Mouse (Mus musculus) gastrocnemius, postnatal 25 days (tissue): ENCODE measurements around the gene Map3k9. TPM values are rescaled to one million over a fixed set of nuclear protein-coding genes. Genes with fewer than 3 reads are reported as not detected.

Experiments
- DNase-seq: peaks from one replicate; pipeline ENCODE4 v3.0.0; 2022
- total RNA-seq, 2 experiments: library from RNA; stranded (reverse); gene quantifications; 1 replicate in 1 of 2; 2 replicates in 1 of 2; pipeline ENCODE4 v1.2.3; 2021

The Map3k9 gene
- total RNA-seq, 2 experiments from 2014 or later: 0.08 to 0.13 TPM

- DNase-seq: no peak
These were observed 2.3 kb upstream of the Map3k9 start for GRCm38 (mm10) chr12:81783301-81783700.

DNA sequence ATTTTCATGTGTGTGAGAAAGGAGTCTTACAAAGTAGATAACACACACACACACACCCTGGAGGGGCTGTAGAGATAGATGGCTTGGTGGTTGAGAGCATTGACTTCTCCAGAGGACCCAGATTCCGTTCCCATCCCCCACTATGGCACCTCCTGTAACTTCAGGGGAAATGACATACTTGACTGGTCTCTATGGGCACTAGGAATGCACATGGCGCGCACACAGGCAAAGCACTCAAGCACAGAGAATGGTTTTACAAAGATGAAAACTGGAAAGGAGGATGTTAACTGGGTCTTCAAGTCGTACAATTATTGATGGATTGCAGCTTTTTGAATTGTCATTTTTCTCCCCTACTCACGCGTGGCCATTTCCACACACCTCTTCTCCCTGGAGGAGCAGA, 1.6 kb upstream of the Map3k9 start:
- DNase-seq: no peak

DNA sequence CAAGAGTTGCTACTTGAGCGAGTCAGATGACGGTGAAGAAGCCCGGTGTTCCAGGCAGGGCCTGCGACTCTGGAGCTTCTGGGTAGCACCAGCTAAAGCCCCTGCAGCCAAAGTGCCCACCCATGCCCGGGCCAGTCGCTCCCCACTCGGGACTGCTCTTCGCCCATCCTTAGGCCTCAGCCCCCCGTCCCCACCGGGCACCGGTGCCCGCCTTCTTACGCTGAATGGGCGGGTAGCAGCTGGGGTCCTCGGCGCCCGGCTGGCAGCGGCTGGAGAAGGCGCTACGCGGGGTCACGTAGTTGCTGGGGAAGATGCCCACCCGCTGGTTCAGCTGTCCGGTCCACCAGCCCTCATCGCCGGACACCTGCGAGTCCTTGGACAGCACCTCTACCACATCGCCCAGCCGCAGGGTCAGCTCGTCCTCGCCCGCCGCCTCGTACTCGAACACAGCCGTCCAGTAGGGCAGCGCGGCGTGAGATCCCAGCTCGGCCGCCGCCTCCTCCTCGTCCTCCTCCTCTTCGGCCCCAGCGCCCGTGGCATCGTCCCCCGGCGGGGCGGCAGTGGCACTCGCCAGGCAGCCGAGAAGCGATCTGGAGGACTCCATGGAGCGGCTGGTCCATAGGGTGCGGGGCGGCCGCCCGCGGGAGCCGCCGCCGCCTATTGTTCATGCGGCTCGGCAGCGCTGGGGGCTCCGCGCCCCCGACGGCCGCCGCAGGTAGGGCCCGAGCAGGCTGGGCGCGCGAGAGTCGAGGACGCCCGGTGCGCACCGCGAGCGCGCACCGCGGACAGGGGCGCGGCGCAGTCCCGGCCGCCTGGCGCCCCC, 493 bp downstream of the Map3k9 start:
- no peak for DNase-seq

DNA sequence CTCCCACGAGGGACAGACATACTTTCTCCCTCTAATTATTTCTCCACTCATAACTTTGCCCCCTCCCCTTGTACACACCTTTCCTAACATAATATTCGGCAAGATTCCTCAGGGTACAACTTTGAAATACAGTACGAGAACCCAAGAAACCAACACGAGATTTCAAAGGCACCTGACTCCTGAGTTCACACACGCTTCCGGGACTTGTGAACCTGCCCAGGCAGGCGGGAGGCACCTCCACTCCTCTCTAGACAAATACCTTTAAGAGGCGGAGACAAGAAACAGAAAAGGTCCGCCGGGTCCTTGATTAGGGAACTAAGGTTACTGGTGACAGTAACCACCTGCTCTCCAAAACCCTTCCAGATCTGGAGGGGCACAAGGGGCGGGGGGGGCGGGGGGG, 1.1 kb downstream of the Map3k9 start:
- DNase-seq: no peak

DNA sequence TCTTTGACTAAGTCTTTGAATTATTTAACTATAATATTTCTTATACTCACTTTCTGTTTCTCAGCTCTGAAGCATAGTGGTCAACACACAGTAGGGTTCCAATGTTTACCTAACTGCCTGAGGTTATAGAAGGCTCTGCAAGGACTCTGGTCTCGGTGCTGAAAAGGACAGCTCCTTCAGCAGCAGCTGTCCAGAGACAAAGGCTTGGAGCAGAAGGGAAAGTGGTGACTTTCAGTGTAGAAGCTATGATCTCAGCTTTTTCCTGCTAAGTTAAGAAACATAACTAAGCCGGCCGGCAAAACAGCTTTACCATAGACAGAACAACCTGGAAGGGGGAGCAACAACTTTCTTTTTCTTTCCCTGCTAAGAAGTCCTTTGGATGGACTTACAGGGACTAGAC, 4.8 kb downstream of the Map3k9 start:
- DNase-seq: no peak

DNA sequence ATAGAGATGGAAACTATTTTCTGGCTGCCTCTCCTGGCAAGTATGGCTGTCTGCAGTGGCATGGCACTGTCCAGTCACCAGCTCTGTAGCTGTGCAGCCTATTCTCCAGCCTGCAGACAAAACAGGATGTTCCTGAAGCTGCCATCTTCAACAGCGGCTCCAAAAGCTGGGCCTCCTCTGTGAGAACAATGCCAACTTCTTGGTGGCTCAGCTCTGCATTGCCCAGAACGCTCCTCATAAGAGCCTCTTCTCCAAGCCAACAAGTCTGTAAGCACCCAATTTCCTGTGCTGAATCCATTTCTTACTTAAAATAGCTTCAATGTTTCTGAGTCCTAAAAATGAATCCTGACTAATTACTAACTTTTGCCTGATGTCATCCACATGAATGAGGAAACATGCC, 5.3 kb downstream of the Map3k9 start:
- DNase-seq: no peak

GRCm38 (mm10) chr12:81774186-81774585, 6.8 kb downstream of the Map3k9 start:
- DNase-seq: no peak

- no peak for DNase-seq
These were observed 11.5 kb downstream of the Map3k9 start for GRCm38 (mm10) chr12:81769458-81769857.

GRCm38 (mm10) chr12:81765386-81765785, 15.6 kb downstream of the Map3k9 start:
- no peak for DNase-seq

GRCm38 (mm10) chr12:81764370-81764769, 16.6 kb downstream of the Map3k9 start:
- no peak for DNase-seq

- no peak for DNase-seq
These were observed 26.3 kb downstream of the Map3k9 start for GRCm38 (mm10) chr12:81754651-81755050.

DNA sequence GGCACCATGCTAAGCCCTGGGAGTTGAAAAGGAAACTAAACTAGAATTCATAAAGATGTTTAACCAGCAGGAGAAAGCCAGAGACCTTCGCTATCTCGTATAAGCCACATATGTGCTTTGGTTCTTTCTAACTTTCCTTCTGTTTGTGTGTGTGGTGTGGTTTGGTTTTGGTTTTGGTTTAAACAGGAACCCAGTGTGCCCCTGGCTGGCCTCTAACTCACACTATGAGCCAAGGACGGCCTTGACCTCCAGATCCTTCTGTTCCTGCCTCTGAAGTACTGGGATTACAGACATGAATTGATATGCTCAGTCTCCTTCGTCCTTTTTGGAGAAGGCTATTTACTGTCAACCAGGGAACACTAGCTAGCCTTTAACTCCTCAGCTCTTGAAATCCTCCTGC, 29.9 kb downstream of the Map3k9 start:
- DNase-seq: no peak

DNA sequence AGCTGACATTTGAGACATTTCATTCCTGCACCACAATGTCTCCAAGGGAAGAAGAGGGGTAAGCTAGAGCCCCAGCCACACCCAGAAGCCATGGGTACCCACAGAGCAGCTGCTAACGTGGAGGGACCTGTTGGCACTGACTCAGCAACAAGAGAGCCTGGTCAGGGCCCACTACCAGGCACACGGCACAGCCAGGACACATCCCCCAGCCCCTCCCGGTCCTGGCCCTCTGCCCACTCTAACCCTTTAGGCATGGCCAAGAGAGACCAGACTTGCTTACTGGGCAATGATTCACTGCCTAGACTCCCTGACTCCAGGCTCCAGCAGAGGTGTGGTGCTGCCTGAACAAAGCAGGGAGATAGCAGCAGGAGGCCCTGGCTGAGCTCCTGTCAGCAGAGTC, 32.1 kb downstream of the Map3k9 start:
- DNase-seq: no peak

- DNase-seq: no peak
These were observed 32.9 kb downstream of the Map3k9 start for GRCm38 (mm10) chr12:81748021-81748576.

DNA sequence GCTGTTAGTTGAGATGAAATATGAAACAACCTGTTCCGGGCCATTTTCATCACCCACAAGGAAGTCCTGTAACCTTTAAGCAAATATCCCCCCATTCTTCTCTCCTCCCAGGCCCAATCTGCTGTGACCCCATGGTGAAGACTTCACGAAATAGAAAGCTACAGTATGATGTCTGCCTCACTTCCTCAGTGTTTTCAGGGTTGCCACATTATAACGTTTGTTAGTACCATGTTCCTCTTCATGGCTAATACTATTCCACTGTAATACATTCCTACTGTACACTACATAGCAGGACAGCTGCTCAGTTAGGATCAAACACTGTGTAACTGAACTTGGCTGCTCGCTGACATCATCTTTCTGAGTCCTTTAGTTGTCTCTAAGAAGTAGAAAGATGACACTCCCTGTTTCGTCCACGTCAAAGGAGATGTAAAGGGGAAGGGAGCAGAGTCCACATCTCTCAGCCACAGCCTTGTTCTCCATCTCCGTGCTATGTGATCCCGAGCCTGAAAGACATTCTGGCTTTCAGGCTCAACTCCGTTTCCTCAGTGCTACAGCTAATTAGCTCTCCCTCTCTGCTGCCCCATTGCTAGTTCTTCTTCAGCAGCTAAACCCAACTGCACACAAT, 34.5 kb downstream of the Map3k9 start:
- DNase-seq: no peak

DNA sequence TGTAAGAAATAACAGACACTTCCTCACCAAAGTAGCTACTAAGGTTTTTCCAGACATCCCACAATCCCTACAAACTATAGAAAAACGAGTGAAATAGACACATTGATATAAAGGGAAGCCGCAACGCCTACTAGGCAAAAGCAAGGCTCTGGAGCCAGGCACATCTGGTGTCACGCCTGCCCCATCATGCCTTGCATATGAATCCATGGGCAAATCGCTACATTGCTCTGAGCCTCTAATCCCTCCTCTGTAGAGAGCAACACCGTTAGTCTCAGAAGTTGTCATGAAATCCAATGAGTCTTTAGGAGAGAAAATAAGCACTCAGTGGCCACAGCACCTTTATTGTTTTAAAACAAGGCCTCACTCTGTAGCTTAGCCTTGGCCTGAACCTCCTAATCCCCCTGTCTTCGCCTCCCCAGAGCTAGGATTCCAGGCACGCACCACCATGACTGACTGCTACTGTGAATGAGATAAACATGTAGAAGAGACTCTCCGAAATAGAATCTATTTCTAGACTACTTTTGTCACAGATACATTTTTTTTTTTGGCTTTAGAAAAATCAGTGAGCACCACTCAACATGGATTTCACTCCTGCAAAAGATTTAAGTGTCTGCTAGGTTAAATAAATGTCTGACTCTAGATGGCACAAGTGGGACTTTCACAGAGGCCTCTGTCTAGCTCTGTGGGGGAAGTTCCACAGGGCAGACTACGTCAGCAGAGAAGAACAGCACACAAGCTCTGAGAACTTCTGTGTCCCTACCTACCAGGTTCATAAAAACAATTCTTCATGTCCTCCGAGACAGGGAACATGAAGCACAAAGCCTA, 45.5 kb downstream of the Map3k9 start:
- no peak for DNase-seq

- no peak for DNase-seq
These were observed 54.6 kb downstream of the Map3k9 start for GRCm38 (mm10) chr12:81726246-81726822.

DNA sequence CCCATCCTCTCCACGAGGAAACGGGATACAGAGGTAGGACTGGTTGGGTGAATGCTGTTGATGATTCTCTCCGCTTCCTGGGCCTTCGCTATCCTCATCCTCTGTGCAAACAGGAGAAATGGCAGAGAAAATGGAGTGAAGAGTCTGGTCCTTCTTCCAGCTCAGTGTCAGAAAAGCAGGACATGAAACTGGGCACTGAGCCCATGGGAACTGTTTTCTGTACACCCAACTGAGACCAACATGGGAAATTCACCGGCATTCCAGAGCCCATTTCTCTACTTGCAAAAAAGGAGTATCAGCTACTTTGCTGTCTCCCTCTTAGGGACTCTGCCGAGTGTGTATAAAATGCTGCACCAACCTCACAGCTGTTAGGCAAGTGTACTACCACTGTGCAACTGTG, 56.2 kb downstream of the Map3k9 start:
- DNase-seq: no peak

DNA sequence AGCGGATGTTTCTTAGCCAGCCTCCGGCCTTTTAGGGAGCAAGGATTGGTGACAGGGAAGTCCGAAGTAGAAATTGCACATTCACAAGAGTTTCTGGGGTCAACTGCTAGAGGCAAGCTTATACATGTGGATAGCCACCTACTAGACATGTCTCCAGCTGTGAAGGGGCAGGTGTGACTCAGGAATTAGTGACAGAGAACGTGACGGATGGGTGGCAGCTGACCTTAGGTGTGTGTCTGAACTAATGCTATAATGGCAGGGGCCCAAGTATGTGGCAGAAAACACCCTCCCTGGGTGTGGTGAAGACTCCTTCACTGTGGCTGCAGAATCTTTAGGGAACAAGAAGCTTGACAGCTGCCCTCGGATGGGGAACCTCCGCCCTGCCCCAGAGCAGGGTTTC, 57.6 kb downstream of the Map3k9 start:
- no peak for DNase-seq

- no peak for DNase-seq
These were observed 61.3 kb downstream of the Map3k9 start for GRCm38 (mm10) chr12:81719715-81720114.

GRCm38 (mm10) chr12:81719161-81719560, 61.8 kb downstream of the Map3k9 start:
- no peak for DNase-seq

DNA sequence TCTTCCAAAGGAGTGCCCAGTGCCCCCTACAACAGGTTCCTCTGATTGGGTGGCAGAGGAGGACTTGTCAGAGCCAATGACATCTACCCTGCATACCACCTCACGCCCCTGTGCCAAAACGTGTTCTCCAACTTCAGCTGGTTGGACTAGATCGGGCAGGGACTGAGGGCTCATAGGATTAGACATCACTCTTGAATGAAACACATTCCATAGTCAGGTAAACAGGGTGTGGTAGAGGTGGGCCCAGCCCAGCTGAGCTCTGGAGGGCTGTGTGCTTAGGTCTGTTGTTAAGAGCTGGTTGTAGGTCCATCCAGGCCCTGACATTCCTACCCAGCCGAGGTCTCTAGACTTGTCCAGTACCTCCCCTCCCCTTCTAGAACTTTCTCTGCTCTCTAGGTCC, 68.4 kb downstream of the Map3k9 start:
- no peak for DNase-seq
